Mouse (Mus musculus) myocyte (in vitro differentiated cells): ENCODE results near the gene Cd55.
"Not testable (repeated sequence)": the region's sequence is repeated elsewhere in the genome, so short reads cannot be mapped to it uniquely, and the experiment has no call there.

Experiments
- MAX ChIP-seq: IDR thresholded peaks from one replicate; pipeline ENCODE4 v1.6.1; 2011; ENCODE audit warnings: low read depth, mild to moderate bottlenecking, control low read depth
- POLR2A ChIP-seq: IDR thresholded peaks from one replicate; pipeline ENCODE4 v1.6.1; 2011; ENCODE audit warnings: low read depth, mild to moderate bottlenecking, control low read depth, moderate library complexity; ENCODE audit not compliant: insufficient read length

- not testable (repeated sequence) for TF ChIP-seq POLR2A, MAX
Observed at GRCm38 (mm10) chr1:130427175-130427853, 35.2 kb downstream of the Cd55 start.
